Mouse (Mus musculus): ENCODE measurements around the gene Abcb10. TPM values are rescaled to one million over a fixed set of nuclear protein-coding genes. Genes with fewer than 3 reads are reported as not detected.

The Abcb10 gene
- total RNA-seq, 1 experiment from 2014 or later = 14.3 TPM

Small RNAs within 50 kb of the gene (microRNA-seq; reads per million reads assigned to microRNA genes)
- gene Mir1967 = 0 reads per million in 2 experiments

Other genes starting within 250 kb of the Abcb10 start
- gene Rab4a, start 177.1 kb downstream of the Abcb10 start, total RNA-seq (2021) = 23.6 and 24.6 TPM in 2 replicates
- 2.7 and 4.4 TPM in 2 replicates for gene Ccsap, start 122.9 kb downstream of the Abcb10 start, total RNA-seq (2021)
- 1.5 TPM in 1 of 2 replicates, not detected in the other for gene Acta1, start 88.4 kb downstream of the Abcb10 start, total RNA-seq (2021)
- gene Nup133, start 33.9 kb downstream of the Abcb10 start, total RNA-seq (2021) = 18.8 and 22.0 TPM in 2 replicates
- gene Taf5l, start 38.3 kb upstream of the Abcb10 start, total RNA-seq (2021) = 19.7 and 19.8 TPM in 2 replicates
- 11.3 and 11.5 TPM in 2 replicates for gene Urb2, start 38.4 kb upstream of the Abcb10 start, total RNA-seq (2021)
- 33.5 and 60.5 TPM in 2 replicates for gene Galnt2, start 248.3 kb upstream of the Abcb10 start, total RNA-seq (2021)

Data from adrenal gland, postnatal 25 days (tissue).